Mouse (Mus musculus) frontal cortex, adult 2 months (tissue): ENCODE data around the gene Prss54. TPM values are rescaled to one million over a fixed set of nuclear protein-coding genes. Genes with fewer than 3 reads are reported as not detected.

ENCODE experiments used
- DNase-seq, 2 experiments: peaks; one replicate each; pipeline ENCODE4 v3.0.0; 2022; ENCODE audit warnings: low spot score in 1 of 2; ENCODE audit errors: extremely low spot score in 1 of 2
- polyA plus RNA-seq: library from polyadenylated mRNA; depleted of rRNA; stranded (reverse); fragments of >200 nt; gene quantifications from 2 replicates; pipeline ENCODE4 v1.2.3, GENCODE M21; 2012

The Prss54 gene
- polyA plus RNA-seq, 1 experiment: 0.10 TPM

DNA sequence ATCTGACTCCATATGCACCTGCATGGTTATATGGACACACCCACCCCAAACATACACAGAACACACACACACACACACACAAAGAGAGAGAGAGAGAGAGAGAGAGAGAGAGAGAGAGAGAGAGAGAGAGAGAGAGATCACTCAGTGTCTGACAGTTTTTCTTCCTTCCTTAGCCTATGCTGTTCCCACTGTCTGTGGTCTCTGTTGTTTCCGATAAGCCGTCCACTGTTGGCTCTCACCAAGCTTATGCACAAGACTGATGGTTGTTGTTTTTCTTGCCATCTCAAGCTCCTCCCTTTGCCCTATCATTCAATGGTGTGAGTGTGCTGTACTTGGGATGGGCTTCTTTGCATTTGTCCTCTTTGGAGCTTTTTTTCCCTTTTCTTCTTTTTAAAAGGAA lies 20.2 kb downstream of the Prss54 start:
- no peak for DNase-seq

DNA sequence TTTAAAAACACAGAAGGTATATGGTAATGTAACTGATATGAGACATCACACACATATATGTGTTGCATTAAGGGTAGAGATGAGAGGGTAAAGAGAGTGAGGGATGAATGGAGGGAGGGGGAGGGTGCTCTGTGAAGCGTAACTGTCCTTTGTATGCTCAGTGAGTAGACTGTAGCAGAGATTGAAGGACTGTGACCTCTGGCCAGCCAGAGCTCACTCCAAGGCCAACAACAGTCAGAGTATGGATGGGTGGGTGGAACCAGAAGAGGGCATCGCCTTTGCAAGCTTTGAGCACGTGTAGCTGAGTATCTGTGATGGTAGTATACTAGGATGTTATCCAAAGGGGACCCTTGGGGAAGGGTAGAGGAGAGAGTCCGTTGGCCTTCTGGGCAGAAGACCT lies 24.6 kb downstream of the Prss54 start:
- no peak for DNase-seq

- no peak for DNase-seq
Observed at GRCm38 (mm10) chr8:95549871-95550829, 26.0 kb downstream of the Prss54 start.

GRCm38 (mm10) chr8:95547931-95548330 lies 28.2 kb downstream of the Prss54 start:
- no peak for DNase-seq

GRCm38 (mm10) chr8:95546986-95547385 lies 29.2 kb downstream of the Prss54 start:
- DNase-seq: no peak

DNA sequence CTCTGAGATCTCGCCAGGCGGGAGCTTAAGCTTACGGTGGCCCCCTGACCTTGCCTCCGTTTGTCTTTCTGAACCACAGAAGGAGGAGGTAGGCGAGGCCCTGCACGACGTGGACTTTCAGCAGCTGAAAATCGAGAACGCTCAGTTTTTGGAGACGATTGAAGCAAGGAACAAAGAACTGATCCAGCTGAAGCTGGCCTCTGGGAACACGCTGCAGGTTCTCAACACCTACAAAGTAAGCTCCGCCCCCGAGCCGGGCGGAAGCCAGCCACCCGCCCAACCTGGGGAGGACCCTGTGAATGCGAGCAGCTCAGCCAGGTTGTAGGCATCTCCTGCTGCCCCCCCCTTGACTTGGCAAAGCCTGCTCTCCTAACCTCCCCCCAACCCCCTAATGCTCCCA lies 30.3 kb downstream of the Prss54 start:
- no peak for DNase-seq

GRCm38 (mm10) chr8:95543065-95543464 lies 33.1 kb downstream of the Prss54 start:
- no peak for DNase-seq

DNA sequence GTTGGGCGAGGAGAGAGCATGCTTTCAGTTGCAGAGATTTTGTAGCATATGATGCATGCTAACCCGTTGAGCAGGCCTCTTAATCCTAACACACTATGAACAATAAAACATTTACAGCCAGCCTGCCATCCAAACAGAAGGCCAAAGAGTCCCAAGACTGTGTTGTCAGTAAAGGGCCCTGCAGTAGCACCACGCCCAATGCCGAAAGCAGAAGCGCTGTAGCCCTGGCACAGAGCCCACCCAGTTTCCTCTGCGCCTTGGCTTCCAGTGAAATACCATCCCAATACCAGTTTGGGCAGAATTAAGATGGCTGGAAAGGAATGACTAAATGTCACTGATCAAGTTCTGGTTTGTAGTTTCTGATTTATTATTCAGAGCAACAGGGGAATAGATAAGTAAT lies 33.9 kb downstream of the Prss54 start:
- no peak for DNase-seq

- peak in 1 of 2 experiments; percentile 59 for DNase-seq
Observed at GRCm38 (mm10) chr8:95539487-95539886, 36.7 kb downstream of the Prss54 start.

GRCm38 (mm10) chr8:95533584-95534387 lies 42.4 kb downstream of the Prss54 start, which contains the start of gene Ccdc113:
TSS of gene Ccdc113 (plus strand) at chr8:95534085.
- DNase-seq: peak; percentile 28 to 62

GRCm38 (mm10) chr8:95532206-95532605 lies 43.9 kb downstream of the Prss54 start:
- no peak for DNase-seq

GRCm38 (mm10) chr8:95528750-95529310 lies 47.3 kb downstream of the Prss54 start:
- DNase-seq: no peak

DNA sequence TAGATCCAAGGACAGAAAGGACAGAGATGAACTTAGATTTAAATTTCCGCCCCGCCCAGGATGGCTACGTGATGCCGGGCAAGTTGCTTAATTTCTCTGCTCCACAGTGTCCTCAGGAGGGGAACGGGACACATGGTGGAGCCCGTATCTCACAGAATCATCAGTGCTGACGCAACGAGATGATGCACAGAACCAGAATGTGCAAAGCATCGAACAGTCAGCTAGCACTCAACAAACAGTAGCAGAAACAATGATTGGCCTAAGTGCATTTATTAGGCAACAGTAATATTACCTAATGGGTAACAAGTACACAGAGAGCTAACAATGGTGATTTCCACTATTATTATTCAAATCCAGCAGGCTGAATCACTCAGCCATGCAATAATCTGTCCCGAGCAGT lies 47.9 kb downstream of the Prss54 start:
- DNase-seq: no peak

- DNase-seq: no peak
Observed at GRCm38 (mm10) chr8:95523991-95524390, 52.1 kb downstream of the Prss54 start.

- DNase-seq: peak; percentile 64 to 67
Observed at GRCm38 (mm10) chr8:95516928-95517327, 59.2 kb downstream of the Prss54 start.

GRCm38 (mm10) chr8:95513219-95513618 lies 62.9 kb downstream of the Prss54 start:
- no peak for DNase-seq

DNA sequence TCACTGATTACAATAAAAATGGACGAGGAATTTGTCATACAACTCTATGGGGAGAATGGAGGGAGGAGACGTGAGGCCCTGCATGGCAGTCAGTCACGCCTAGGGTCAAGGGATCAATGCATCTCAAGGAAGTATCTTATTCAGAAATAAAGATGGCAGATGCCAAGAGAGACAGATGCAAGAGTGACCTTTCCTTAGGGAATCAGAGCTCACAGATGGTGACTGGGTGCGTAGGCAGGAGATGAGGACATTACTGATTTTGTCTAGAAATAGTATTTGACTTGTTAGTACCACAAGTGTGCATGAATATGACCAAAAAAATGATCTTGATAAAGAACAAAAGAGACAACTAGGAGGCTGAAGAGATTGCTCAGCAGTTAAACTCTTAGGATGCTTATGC lies 63.9 kb downstream of the Prss54 start:
- DNase-seq: no peak
